Mouse (Mus musculus) forebrain, postnatal 0 days (tissue): Measurements from ENCODE around the gene Pilrb2. TPM values are rescaled to one million over a fixed set of nuclear protein-coding genes. Genes with fewer than 3 reads are reported as not detected.

Experiments used
- ATAC-seq: fragments of 200-750 bp; cut with Nextera tagmentation; 2 replicates; pipeline ENCODE4 v1.8.0; 2017; ENCODE audit warnings: mild to moderate bottlenecking, moderate library complexity
- DNase-seq: peaks from one replicate; pipeline ENCODE4 v3.0.0-alpha.2; 2015
- H3K27ac ChIP-seq: fragments of 300-500 bp; sonication (generic); 2 replicates; pipeline ENCODE4 v1.5.1; 2014; ENCODE audit warnings: low read depth, mild to moderate bottlenecking, antibody characterized with exemption, low read length, moderate library complexity, mixed read lengths
- H3K27me3 ChIP-seq: fragments of 300-500 bp; sonication (generic); 2 replicates; pipeline ENCODE4 v1.6.1; 2014; ENCODE audit warnings: mild to moderate bottlenecking, low read length, mixed read lengths; ENCODE audit not compliant: insufficient read depth
- H3K36me3 ChIP-seq: fragments of 300-500 bp; sonication (generic); 2 replicates; pipeline ENCODE4 v1.6.1; 2014; ENCODE audit warnings: mild to moderate bottlenecking, moderate library complexity; ENCODE audit not compliant: insufficient read depth
- H3K4me1 ChIP-seq: fragments of 300-500 bp; sonication (generic); 2 replicates; pipeline ENCODE4 v1.6.1; 2014; ENCODE audit warnings: antibody characterized with exemption; ENCODE audit not compliant: insufficient read depth
- H3K4me2 ChIP-seq: fragments of 300-500 bp; sonication (generic); 2 replicates; pipeline ENCODE4 v1.6.1; 2014; ENCODE audit warnings: low read depth, mild to moderate bottlenecking, moderate library complexity
- H3K4me3 ChIP-seq: fragments of 300-500 bp; sonication (generic); 2 replicates; pipeline ENCODE4 v1.5.1; 2014; ENCODE audit warnings: low read depth, low read length, mixed read lengths
- H3K9ac ChIP-seq: fragments of 300-500 bp; sonication (generic); 2 replicates; pipeline ENCODE4 v1.6.1; 2014; ENCODE audit warnings: mild to moderate bottlenecking
- H3K9me3 ChIP-seq: fragments of 300-500 bp; sonication (generic); 2 replicates; pipeline ENCODE4 v1.6.1; 2016; ENCODE audit warnings: low read length
- CTCF ChIP-seq: sonication (generic); IDR thresholded peaks from 2 replicates; pipeline ENCODE4 v1.5.1; 2016; ENCODE audit warnings: antibody characterized with exemption, control low read depth, low read depth
- WGBS: fragments of 180-500 bp; shearing (Covaris S2); extraction: QIAGEN DNeasy Blood & Tissue Kit; methylation state at CpG from one replicate; pipeline ENCODE4 v1.1.7; 2014; 5-methylcytosine and 5-hydroxymethylcytosine counted together
- polyA plus RNA-seq: library from polyadenylated mRNA; unstranded; fragments of >200 nt; fragmentation: Nextera tagmentation; extraction: Ambion mirVana; gene quantifications from 2 replicates; pipeline ENCODE4 v1.2.1, GENCODE M21; 2015
- total RNA-seq: library from RNA; depleted of rRNA; stranded (reverse); fragments of >200 nt; gene quantifications from 2 replicates; pipeline ENCODE4 v1.2.3, GENCODE M21; 2014; rRNA removed

The Pilrb2 gene
- total and polyA plus RNA-seq, 2 experiments from 2014 or later = not detected

- Histone ChIP-seq H3K4me3 (no peak overlapping the region), H3K4me1 (no peaks in the 10 kb centered on the region), H3K4me2 (no peak overlapping the region), H3K27me3 (no peaks in the 10 kb centered on the region), H3K27ac (no peak overlapping the region), H3K9me3 (no peaks in the 10 kb centered on the region), H3K9ac (no peak overlapping the region), H3K36me3 (no peaks in the 10 kb centered on the region)
- no peak for ATAC-seq
- 72% methylated on average over 4 of the region's 4 CpGs for WGBS
- TF ChIP-seq CTCF = no peak
- DNase-seq = no peak
Measured at GRCm38 (mm10) chr5:137817466-137818222, 54.0 kb downstream of the Pilrb2 start.

Other genes with a start within 250 kb of the Pilrb2 start
- 0.23 and 0.24 TPM in 2 replicates for gene Fbxo24, start 242.8 kb downstream of the Pilrb2 start, total RNA-seq
- gene Fbxo24, start 242.8 kb downstream of the Pilrb2 start, polyA plus RNA-seq = 0.09 and 0.10 TPM in 2 replicates
- 3.3 and 5.6 TPM in 2 replicates for gene Lrch4, start 242.7 kb downstream of the Pilrb2 start, total RNA-seq
- gene Lrch4, start 242.7 kb downstream of the Pilrb2 start, polyA plus RNA-seq = 11.3 and 12.8 TPM in 2 replicates
- 3.6 and 6.1 TPM in 2 replicates for gene Gm20605, start 242.6 kb downstream of the Pilrb2 start, total RNA-seq
- 1.9 and 2.4 TPM in 2 replicates for gene Gm20605, start 242.6 kb downstream of the Pilrb2 start, polyA plus RNA-seq
- gene Sap25, start 230.5 kb downstream of the Pilrb2 start, total RNA-seq = 4.4 and 4.6 TPM in 2 replicates
- gene Sap25, start 230.5 kb downstream of the Pilrb2 start, polyA plus RNA-seq = 1.8 TPM in 2 replicates
- 0.31 and 0.76 TPM in 2 replicates for gene Irs3, start 226.1 kb downstream of the Pilrb2 start, total RNA-seq
- gene Irs3, start 226.1 kb downstream of the Pilrb2 start, polyA plus RNA-seq = 0.08 and 0.29 TPM in 2 replicates
- gene Agfg2, start 187.1 kb downstream of the Pilrb2 start, total RNA-seq = 18.7 and 22.1 TPM in 2 replicates
- gene Agfg2, start 187.1 kb downstream of the Pilrb2 start, polyA plus RNA-seq = 12.6 and 15.0 TPM in 2 replicates
- gene Nyap1, start 130.2 kb downstream of the Pilrb2 start, total RNA-seq = 251 and 252 TPM in 2 replicates
- gene Nyap1, start 130.2 kb downstream of the Pilrb2 start, polyA plus RNA-seq = 42.0 and 48.9 TPM in 2 replicates
- 120 and 135 TPM in 2 replicates for gene Tsc22d4, start 126.1 kb downstream of the Pilrb2 start, total RNA-seq
- 112 and 134 TPM in 2 replicates for gene Tsc22d4, start 126.1 kb downstream of the Pilrb2 start, polyA plus RNA-seq
- gene Ppp1r35, start 93.0 kb downstream of the Pilrb2 start, total RNA-seq = 28.8 and 47.4 TPM in 2 replicates
- gene Ppp1r35, start 93.0 kb downstream of the Pilrb2 start, polyA plus RNA-seq = 39.1 and 41.8 TPM in 2 replicates
- gene Mepce, start 84.2 kb downstream of the Pilrb2 start, total RNA-seq = 33.3 and 47.7 TPM in 2 replicates
- gene Mepce, start 84.2 kb downstream of the Pilrb2 start, polyA plus RNA-seq = 18.3 and 21.1 TPM in 2 replicates
- 3.5 and 7.7 TPM in 2 replicates for gene Zcwpw1, start 84.0 kb downstream of the Pilrb2 start, total RNA-seq
- gene Zcwpw1, start 84.0 kb downstream of the Pilrb2 start, polyA plus RNA-seq = 3.1 and 4.8 TPM in 2 replicates
- 0.14 and 0.15 TPM in 2 replicates for gene Pilra, start 35.5 kb downstream of the Pilrb2 start, total RNA-seq
- 0.17 and 0.54 TPM in 2 replicates for gene Pilra, start 35.5 kb downstream of the Pilrb2 start, polyA plus RNA-seq
- gene Pilrb1, start 13.7 kb downstream of the Pilrb2 start, total RNA-seq = not detected in 2 replicates
- gene Pilrb1, start 13.7 kb downstream of the Pilrb2 start, polyA plus RNA-seq = not detected in 2 replicates
- gene Cyp3a13, start 49.8 kb upstream of the Pilrb2 start, total RNA-seq = 0.08 TPM in 1 of 2 replicates, not detected in the other
- not detected in 2 replicates for gene Cyp3a13, start 49.8 kb upstream of the Pilrb2 start, polyA plus RNA-seq
- gene Gjc3, start 91.3 kb upstream of the Pilrb2 start, total RNA-seq = 0.77 and 0.95 TPM in 2 replicates
- 0.26 and 0.64 TPM in 2 replicates for gene Gjc3, start 91.3 kb upstream of the Pilrb2 start, polyA plus RNA-seq
- 0.62 TPM in 1 of 2 replicates, not detected in the other for gene Azgp1, start 109.7 kb upstream of the Pilrb2 start, total RNA-seq
- not detected in 2 replicates for gene Azgp1, start 109.7 kb upstream of the Pilrb2 start, polyA plus RNA-seq
- gene Smok3a, start 149.4 kb upstream of the Pilrb2 start, total RNA-seq = not detected in 2 replicates
- not detected in 2 replicates for gene Smok3a, start 149.4 kb upstream of the Pilrb2 start, polyA plus RNA-seq
- gene Smok3b, start 149.6 kb upstream of the Pilrb2 start, total RNA-seq = not detected in 2 replicates
- gene Smok3b, start 149.6 kb upstream of the Pilrb2 start, polyA plus RNA-seq = not detected in 2 replicates
- not detected in 2 replicates for gene Smok3c, start 181.4 kb upstream of the Pilrb2 start, total RNA-seq
- gene Smok3c, start 181.4 kb upstream of the Pilrb2 start, polyA plus RNA-seq = not detected in 2 replicates
- 45.3 and 59.6 TPM in 2 replicates for gene Zkscan1, start 213.3 kb upstream of the Pilrb2 start, total RNA-seq
- 8.4 and 11.2 TPM in 2 replicates for gene Zkscan1, start 213.3 kb upstream of the Pilrb2 start, polyA plus RNA-seq
- 27.9 and 32.9 TPM in 2 replicates for gene Zscan21, start 245.1 kb upstream of the Pilrb2 start, total RNA-seq
- 60.4 TPM in 2 replicates for gene Zscan21, start 245.1 kb upstream of the Pilrb2 start, polyA plus RNA-seq